Mouse (Mus musculus) ES-Bruce4 (cell line): ENCODE data around the gene Syt1. TPM values are rescaled to one million over a fixed set of nuclear protein-coding genes. Genes with fewer than 3 reads are reported as not detected.

Experiments used
- H3K27ac ChIP-seq: 2 replicates; pipeline ENCODE4 v1.5.1; 2012; ENCODE audit warnings: low read length, inconsistent platforms; ENCODE audit not compliant: insufficient read depth
- H3K27me3 ChIP-seq: 2 replicates; pipeline ENCODE4 v1.6.1; 2012; ENCODE audit warnings: mild to moderate bottlenecking, low read length, inconsistent platforms; ENCODE audit not compliant: control insufficient read depth, poor library complexity, insufficient read depth, severe bottlenecking
- H3K36me3 ChIP-seq: 2 replicates; pipeline ENCODE4 v1.6.1; 2012; ENCODE audit warnings: inconsistent platforms, mild to moderate bottlenecking, low read length, moderate library complexity; ENCODE audit not compliant: control insufficient read depth, poor library complexity, insufficient read depth, severe bottlenecking
- H3K4me1 ChIP-seq: one replicate; pipeline ENCODE4 v1.8.1; 2011; ENCODE audit warnings: low read length; ENCODE audit not compliant: control insufficient read depth, insufficient read depth
- H3K4me3 ChIP-seq: 2 replicates; pipeline ENCODE4 v1.5.1; 2011; ENCODE audit warnings: low read depth, mild to moderate bottlenecking, low read length
- H3K9ac ChIP-seq: 2 replicates; pipeline ENCODE4 v1.6.1; 2012; ENCODE audit warnings: low read depth, mild to moderate bottlenecking, inconsistent platforms; ENCODE audit not compliant: poor library complexity, severe bottlenecking
- H3K9me3 ChIP-seq: replicated peaks from 2 replicates; pipeline ENCODE4 v1.6.1; 2012; ENCODE audit warnings: mild to moderate bottlenecking, low read length, inconsistent platforms; ENCODE audit not compliant: control insufficient read depth, poor library complexity, insufficient read depth, severe bottlenecking
- CTCF ChIP-seq: IDR thresholded peaks from one replicate; pipeline ENCODE4 v1.8.1; 2011; ENCODE audit warnings: low read depth, low read length
- EP300 ChIP-seq: IDR thresholded peaks from 2 replicates; pipeline ENCODE4 v1.6.1; 2011; ENCODE audit warnings: low read depth, low read length; ENCODE audit not compliant: insufficient read depth
- POLR2A ChIP-seq: IDR thresholded peaks from one replicate; pipeline ENCODE4 v1.8.1; 2011; ENCODE audit warnings: low read length; ENCODE audit not compliant: insufficient read depth
- polyA plus RNA-seq: library from polyadenylated mRNA; stranded (reverse); fragments of >200 nt; gene quantifications from 2 replicates; pipeline ENCODE4 v1.2.4, GENCODE M21; 2011; ENCODE audit warnings: low read depth; ENCODE audit not compliant: missing spikeins, insufficient read depth, insufficient read length

Gene Syt1
- polyA plus RNA-seq, 1 experiment: 0.72 TPM

- Histone ChIP-seq H3K27me3 (no peaks in the 10 kb centered on the region), H3K27ac (no peak overlapping the region), H3K9me3 (no peaks in the 10 kb centered on the region), H3K36me3 (no peaks in the 10 kb centered on the region), H3K4me3 (no peak overlapping the region), H3K9ac (no peak overlapping the region), H3K4me1 (no peaks in the 10 kb centered on the region)
- TF ChIP-seq EP300 (no peak), POLR2A (no peak), CTCF (no peak)
These were observed 353.1 kb downstream of the Syt1 start for GRCm38 (mm10) chr10:108657669-108658068.

- H3K9ac ChIP-seq: no peak overlapping the region
- TF ChIP-seq POLR2A (no peak), EP300 (no peak), CTCF (no peak)
- no peaks in the 10 kb centered on the region for H3K36me3 ChIP-seq
- no peak overlapping the region for H3K4me3 ChIP-seq
- H3K4me1 ChIP-seq: no peaks in the 10 kb centered on the region
- no peaks in the 10 kb centered on the region for H3K27me3 ChIP-seq
- no peak overlapping the region for H3K27ac ChIP-seq
- H3K9me3 ChIP-seq: no peaks in the 10 kb centered on the region
These were observed 353.9 kb downstream of the Syt1 start for GRCm38 (mm10) chr10:108656898-108657297.

GRCm38 (mm10) chr10:108655074-108655473 lies 355.7 kb downstream of the Syt1 start:
- no peak overlapping the region for H3K27ac ChIP-seq

DNA sequence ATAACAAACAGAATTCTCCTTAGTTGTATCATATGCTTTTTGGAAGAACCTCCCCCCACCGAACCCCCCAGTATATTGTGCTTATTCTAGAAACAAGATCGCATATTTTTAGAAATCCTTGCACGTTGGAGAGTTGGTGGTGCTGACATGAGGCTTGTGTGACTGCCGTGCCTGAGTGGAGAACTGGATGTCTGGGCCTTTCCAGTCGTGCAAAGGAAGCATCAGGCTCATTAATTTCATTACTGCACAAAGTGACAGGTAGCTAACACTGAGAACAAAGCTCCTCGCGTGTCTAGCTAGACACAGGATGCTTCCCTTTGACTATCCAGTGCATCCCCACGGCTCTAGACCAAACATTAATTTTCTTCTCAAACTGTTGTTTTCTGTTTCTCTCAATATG lies 358.0 kb downstream of the Syt1 start:
- Histone ChIP-seq H3K27me3 (no peaks in the 10 kb centered on the region), H3K4me1 (no peaks in the 10 kb centered on the region), H3K4me3 (no peak overlapping the region), H3K27ac (no peak overlapping the region), H3K36me3 (no peaks in the 10 kb centered on the region), H3K9ac (no peak overlapping the region), H3K9me3 (no peaks in the 10 kb centered on the region)
- no peak for TF ChIP-seq EP300
- no peak for TF ChIP-seq CTCF
- no peak for TF ChIP-seq POLR2A

More at GRCm38 (mm10) chr10:108655074-108655473, 355.7 kb downstream of the Syt1 start:
- Histone ChIP-seq H3K4me3 (no peak overlapping the region), H3K9me3 (no peaks in the 10 kb centered on the region), H3K9ac (no peak overlapping the region), H3K36me3 (no peaks in the 10 kb centered on the region), H3K4me1 (no peaks in the 10 kb centered on the region), H3K27me3 (no peaks in the 10 kb centered on the region)
- TF ChIP-seq POLR2A (no peak), EP300 (no peak), CTCF (no peak)

DNA sequence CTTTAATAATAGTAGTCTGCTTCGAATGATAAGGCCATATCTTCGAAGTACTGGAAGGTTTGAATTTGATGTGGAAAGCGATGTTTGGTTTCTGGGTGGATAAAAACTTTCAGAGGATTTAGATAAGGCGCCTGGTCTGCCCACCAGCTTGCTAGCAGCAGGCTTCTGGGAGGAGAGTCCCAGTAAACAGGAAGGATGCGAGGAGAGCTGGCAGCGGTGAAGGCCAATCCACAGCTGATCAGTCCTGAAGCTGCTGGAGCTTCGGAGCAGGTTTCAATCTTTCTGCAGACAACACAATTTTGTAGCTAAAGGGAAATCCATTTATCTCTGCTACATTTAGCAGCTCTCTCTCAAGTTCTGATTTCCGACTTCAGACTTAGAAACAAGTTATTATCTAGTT lies 358.7 kb downstream of the Syt1 start:
- no peak overlapping the region for H3K9ac ChIP-seq
- no peaks in the 10 kb centered on the region for H3K4me1 ChIP-seq
- H3K36me3 ChIP-seq: no peaks in the 10 kb centered on the region
- no peak overlapping the region for H3K4me3 ChIP-seq
- no peaks in the 10 kb centered on the region for H3K9me3 ChIP-seq
- no peaks in the 10 kb centered on the region for H3K27me3 ChIP-seq
- H3K27ac ChIP-seq: no peak overlapping the region
- TF ChIP-seq CTCF: no peak
- no peak for TF ChIP-seq EP300
- no peak for TF ChIP-seq POLR2A

DNA sequence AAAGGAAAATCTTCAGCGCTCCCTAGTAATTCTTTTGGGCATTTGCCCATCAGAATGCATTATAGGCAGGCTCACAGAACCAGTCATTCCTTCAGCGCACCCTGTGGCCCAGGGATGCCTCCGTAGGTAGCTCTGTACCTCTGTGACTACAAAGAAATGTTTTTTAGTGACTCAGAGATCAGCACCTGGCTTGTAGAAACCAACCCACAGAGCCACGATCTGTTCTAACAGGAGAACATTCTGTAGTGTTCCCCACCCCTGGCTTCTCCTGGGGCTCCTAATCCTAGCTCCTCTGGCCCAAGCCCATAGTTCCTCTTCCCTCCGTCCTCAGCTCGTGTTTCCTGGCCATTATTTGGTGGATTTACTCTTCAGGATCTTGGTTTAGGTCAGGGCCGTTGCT lies 361.6 kb downstream of the Syt1 start:
- no peaks in the 10 kb centered on the region for H3K27me3 ChIP-seq
- TF ChIP-seq POLR2A (no peak), EP300 (no peak), CTCF (no peak)
- H3K36me3 ChIP-seq: no peaks in the 10 kb centered on the region
- no peak overlapping the region for H3K4me3 ChIP-seq
- no peaks in the 10 kb centered on the region for H3K9me3 ChIP-seq
- no peak overlapping the region for H3K9ac ChIP-seq
- H3K4me1 ChIP-seq: no peaks in the 10 kb centered on the region
- H3K27ac ChIP-seq: no peak overlapping the region
